Mouse (Mus musculus): Measurements from ENCODE around the gene Zfp426.

GRCm38 (mm10) chr9:20512714-20513113 lies 20.2 kb upstream of the Zfp426 start:
- TF ChIP-seq CTCF (IDR thresholded peaks at IDR 0.05; ENCODE audit: control insufficient read depth, insufficient read depth, low read length) (no peak), POLR2A (IDR thresholded peaks at IDR 0.05; ENCODE audit: borderline replicate concordance, control insufficient read depth, low read depth, low read length) (no peak)

Measured in bone marrow, adult 2 months (tissue).